Mouse (Mus musculus) heart, adult 18-20 months (tissue): ENCODE measurements around the gene Ly75. TPM values are rescaled to one million over a fixed set of nuclear protein-coding genes. Genes with fewer than 3 reads are reported as not detected.
A peak's percentile ranks its signal among the peaks of the same experiment; 100 is the strongest.

Source experiments
- DNase-seq, 2 experiments: peaks; one replicate each; pipeline ENCODE4 v3.0.0; 2021 to 2022; ENCODE audit warnings: mixed read lengths in 1 of 2
- total RNA-seq, 2 experiments: library from RNA; stranded (reverse); gene quantifications; 2 replicates each; pipeline ENCODE4 v1.2.3; 2021

Ly75 gene
- total RNA-seq, 2 experiments from 2014 or later = 1.1 to 1.6 TPM

GRCm38 (mm10) chr2:60375126-60375525 is 8.0 kb downstream of the Ly75 start:
- no peak for DNase-seq

GRCm38 (mm10) chr2:60370188-60370587 is 12.9 kb downstream of the Ly75 start:
- no peak for DNase-seq

- DNase-seq = no peak
These were observed 13.6 kb downstream of the Ly75 start for GRCm38 (mm10) chr2:60369454-60369853.

GRCm38 (mm10) chr2:60367871-60368270 is 15.2 kb downstream of the Ly75 start:
- DNase-seq = no peak

- DNase-seq = no peak
These were observed 15.9 kb downstream of the Ly75 start for GRCm38 (mm10) chr2:60367204-60367603.

- DNase-seq = peak; percentile 42 to 54
These were observed 17.1 kb downstream of the Ly75 start for GRCm38 (mm10) chr2:60365820-60366610.

- DNase-seq = no peak
These were observed 17.8 kb downstream of the Ly75 start for GRCm38 (mm10) chr2:60365138-60365775.

- no peak for DNase-seq
These were observed 21.0 kb downstream of the Ly75 start for GRCm38 (mm10) chr2:60362146-60362545.

GRCm38 (mm10) chr2:60359796-60360195 is 23.3 kb downstream of the Ly75 start:
- no peak for DNase-seq

- no peak for DNase-seq
These were observed 27.8 kb downstream of the Ly75 start for GRCm38 (mm10) chr2:60355388-60355683.

GRCm38 (mm10) chr2:60354541-60355387 is 28.3 kb downstream of the Ly75 start:
- DNase-seq = no peak

- DNase-seq = no peak
These were observed 30.8 kb downstream of the Ly75 start for GRCm38 (mm10) chr2:60352296-60352695.

- DNase-seq = no peak
These were observed 31.3 kb downstream of the Ly75 start for GRCm38 (mm10) chr2:60351781-60352180.

GRCm38 (mm10) chr2:60347875-60348274 is 35.2 kb downstream of the Ly75 start:
- DNase-seq = no peak

GRCm38 (mm10) chr2:60346531-60346930 is 36.6 kb downstream of the Ly75 start:
- no peak for DNase-seq

GRCm38 (mm10) chr2:60345717-60346116 is 37.4 kb downstream of the Ly75 start:
- DNase-seq = no peak

- DNase-seq = no peak
These were observed 39.4 kb downstream of the Ly75 start for GRCm38 (mm10) chr2:60343607-60344289.

- DNase-seq = no peak
These were observed 40.8 kb downstream of the Ly75 start for GRCm38 (mm10) chr2:60342107-60342880.

- DNase-seq = no peak
These were observed 45.2 kb downstream of the Ly75 start for GRCm38 (mm10) chr2:60337937-60338336.

- DNase-seq = no peak
These were observed 54.5 kb downstream of the Ly75 start for GRCm38 (mm10) chr2:60328641-60329040.

GRCm38 (mm10) chr2:60327581-60327980 is 55.5 kb downstream of the Ly75 start:
- DNase-seq = no peak

GRCm38 (mm10) chr2:60326948-60327347 is 56.2 kb downstream of the Ly75 start:
- no peak for DNase-seq
